Mouse (Mus musculus) ES-Bruce4 (cell line): Measurements from ENCODE around the gene Scn4a.

Source experiments
- CTCF ChIP-seq: IDR thresholded peaks from one replicate; pipeline ENCODE4 v1.8.1; 2011; ENCODE audit warnings: low read depth, low read length
- EP300 ChIP-seq: IDR thresholded peaks from 2 replicates; pipeline ENCODE4 v1.6.1; 2011; ENCODE audit warnings: low read depth, low read length; ENCODE audit not compliant: insufficient read depth
- POLR2A ChIP-seq: IDR thresholded peaks from one replicate; pipeline ENCODE4 v1.8.1; 2011; ENCODE audit warnings: low read length; ENCODE audit not compliant: insufficient read depth

DNA sequence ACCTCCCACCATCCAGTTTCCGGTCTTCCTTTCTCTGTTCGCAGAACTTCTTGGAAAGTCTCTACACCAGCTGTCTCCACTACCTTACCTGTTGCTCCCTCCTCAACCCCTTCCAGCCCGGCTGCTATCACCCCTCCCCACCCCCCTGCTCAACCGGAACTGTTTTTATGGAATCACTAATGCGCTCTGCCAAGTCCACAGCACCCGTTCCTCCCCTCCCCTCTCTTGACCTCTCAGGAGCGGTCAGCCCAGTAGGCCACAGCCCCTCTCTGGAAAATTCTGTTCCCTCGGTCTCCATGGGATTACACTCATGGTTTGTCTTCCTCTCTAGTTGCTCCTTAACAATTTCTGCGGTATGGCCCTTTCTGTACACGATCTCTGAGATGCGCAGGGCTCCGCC is at the start of gene Scn4a:
- no peak for TF ChIP-seq CTCF
- TF ChIP-seq POLR2A: no peak
- no peak for TF ChIP-seq EP300
